Mouse (Mus musculus): ENCODE data around the gene Zrsr1. TPM values are rescaled to one million over a fixed set of nuclear protein-coding genes. Genes with fewer than 3 reads are reported as not detected.

Gene Zrsr1
- polyA plus RNA-seq, 1 experiment from 2014 or later: 4.8 TPM

DNA sequence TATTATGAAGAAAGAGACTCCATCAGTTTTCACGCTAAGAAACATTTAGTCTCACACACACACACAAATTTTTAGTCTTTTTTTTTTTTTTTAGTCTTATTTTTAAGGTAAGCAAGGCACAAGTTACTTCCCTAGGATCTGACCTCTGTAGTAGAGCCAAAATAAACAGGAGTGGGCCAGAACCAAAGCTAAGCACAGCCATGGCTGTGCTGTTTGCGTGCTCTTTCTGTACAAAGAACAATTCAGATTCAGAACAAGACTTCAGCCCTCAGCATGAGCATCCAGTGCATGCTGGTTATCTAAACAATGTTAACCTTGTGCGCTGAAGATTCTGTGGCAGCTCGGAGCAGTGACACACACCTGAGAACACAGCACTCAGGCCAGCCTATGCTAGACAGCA lies 7.4 kb upstream of the Zrsr1 start:
- Histone ChIP-seq H3K4me1 (ENCODE audit: control insufficient read depth, insufficient read depth, low read length) (no peaks in the 10 kb centered on the region), H3K36me3 (ENCODE audit: control insufficient read depth, insufficient read depth, low read length) (no peaks in the 10 kb centered on the region), H3K27ac (ENCODE audit: low read depth, low read length) (no peak overlapping the region), H3K4me2 (ENCODE audit: low read depth) (no peak overlapping the region), H3K9me3 (ENCODE audit: control insufficient read depth, low read length) (no peaks in the 10 kb centered on the region), H3K27me3 (ENCODE audit: control insufficient read depth, insufficient read depth, low read length) (no peaks in the 10 kb centered on the region), H3K9ac (ENCODE audit: low read length) (no peak overlapping the region), H3K4me3 (ENCODE audit: low read depth, low read length) (no peak overlapping the region)
- DNase-seq (ENCODE audit: low spot score) (no peak), ATAC-seq (ENCODE audit: insufficient read depth, low FRiP score, low TSS enrichment) (no peak)
- 77% methylated on average over 4 of the region's 4 CpGs for WGBS

DNA sequence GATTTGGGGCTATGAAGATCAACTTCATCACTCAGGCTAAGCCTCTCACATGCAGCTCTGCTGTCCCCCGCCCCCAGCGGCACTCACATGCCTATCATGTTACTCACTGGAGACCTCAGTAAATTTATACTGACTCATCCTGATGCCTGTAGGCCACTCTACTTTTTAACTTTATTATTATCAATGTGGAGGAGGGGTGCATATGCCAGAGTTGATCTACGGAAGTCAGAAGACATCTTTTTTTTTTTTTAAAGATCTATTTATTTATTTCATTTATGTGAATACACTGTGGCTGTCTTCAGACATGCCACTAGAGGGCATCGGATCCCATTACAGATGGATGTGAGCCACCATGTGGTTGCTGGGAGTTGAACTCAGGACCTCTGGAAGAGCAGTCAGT lies 6.3 kb upstream of the Zrsr1 start:
- WGBS: 82% methylated on average over 4 of the region's 4 CpGs
- no peak overlapping the region for H3K27ac ChIP-seq (ENCODE audit: low read depth, low read length)
- H3K9ac ChIP-seq (ENCODE audit: low read length): no peak overlapping the region
- ATAC-seq (ENCODE audit: insufficient read depth, low FRiP score, low TSS enrichment) (no peak), DNase-seq (ENCODE audit: low spot score) (no peak)
- H3K27me3 ChIP-seq (ENCODE audit: control insufficient read depth, insufficient read depth, low read length): no peaks in the 10 kb centered on the region
- H3K36me3 ChIP-seq (ENCODE audit: control insufficient read depth, insufficient read depth, low read length): no peaks in the 10 kb centered on the region
- H3K9me3 ChIP-seq (ENCODE audit: control insufficient read depth, low read length): no peaks in the 10 kb centered on the region
- no peak overlapping the region for H3K4me3 ChIP-seq (ENCODE audit: low read depth, low read length)
- no peaks in the 10 kb centered on the region for H3K4me1 ChIP-seq (ENCODE audit: control insufficient read depth, insufficient read depth, low read length)
- H3K4me2 ChIP-seq (ENCODE audit: low read depth): no peak overlapping the region

DNA sequence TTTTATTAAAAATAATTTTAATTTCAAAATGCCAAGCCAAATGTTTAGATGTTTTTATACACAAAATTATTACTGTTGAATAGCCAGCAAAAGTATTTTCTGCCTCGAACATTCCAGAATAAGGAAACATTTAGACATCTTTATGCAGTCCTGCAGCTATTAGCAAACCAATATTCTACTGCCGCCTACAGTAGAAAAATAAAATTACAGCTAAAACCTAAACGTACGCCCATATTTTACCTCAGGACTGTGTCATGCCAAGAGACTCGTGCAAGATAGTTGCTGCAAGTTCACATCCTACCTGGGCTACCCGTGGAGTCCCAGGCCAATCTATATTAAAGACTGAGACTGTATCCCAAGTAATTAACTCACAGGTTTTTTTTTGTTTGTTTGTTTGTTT lies 2.3 kb upstream of the Zrsr1 start:
- H3K4me2 ChIP-seq (ENCODE audit: low read depth): no peak overlapping the region
- 73% methylated on average over 6 of the region's 6 CpGs for WGBS
- ATAC-seq (ENCODE audit: insufficient read depth, low FRiP score, low TSS enrichment): no peak
- no peaks in the 10 kb centered on the region for H3K4me1 ChIP-seq (ENCODE audit: control insufficient read depth, insufficient read depth, low read length)
- H3K27me3 ChIP-seq (ENCODE audit: control insufficient read depth, insufficient read depth, low read length): no peaks in the 10 kb centered on the region
- no peaks in the 10 kb centered on the region; the same call in 1 of the 2 replicates for H3K36me3 ChIP-seq (ENCODE audit: control insufficient read depth, insufficient read depth, low read length)
- H3K9me3 ChIP-seq (ENCODE audit: control insufficient read depth, low read length): peaks cover 12% of the 10 kb centered on the region
- H3K9ac ChIP-seq (ENCODE audit: low read length): no peak overlapping the region
- no peak for DNase-seq (ENCODE audit: low spot score)
- H3K4me3 ChIP-seq (ENCODE audit: low read depth, low read length): no peak overlapping the region
- no peak overlapping the region for H3K27ac ChIP-seq (ENCODE audit: low read depth, low read length)

DNA sequence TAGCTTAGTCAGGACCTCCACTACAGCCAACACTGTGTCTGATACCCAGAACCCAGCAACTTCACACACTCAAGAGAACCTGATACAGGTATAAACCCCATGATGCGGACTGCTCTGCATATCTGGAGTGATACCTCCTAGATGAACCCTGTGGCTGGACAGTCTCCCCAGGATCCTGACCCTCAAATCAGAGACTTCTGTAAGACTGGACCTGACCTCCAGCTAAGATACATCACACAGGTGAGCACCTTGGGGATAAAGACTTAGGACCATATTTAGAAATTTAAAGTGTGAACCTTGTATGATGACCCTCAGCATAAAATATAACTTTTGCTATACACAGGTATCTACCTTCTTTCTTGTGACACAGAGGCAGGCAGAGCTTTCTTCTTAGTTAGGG lies 1.3 kb upstream of the Zrsr1 start:
- DNase-seq (ENCODE audit: low spot score) (no peak), ATAC-seq (ENCODE audit: insufficient read depth, low FRiP score, low TSS enrichment) (no peak)
- no peak overlapping the region for H3K4me3 ChIP-seq (ENCODE audit: low read depth, low read length)
- H3K27me3 ChIP-seq (ENCODE audit: control insufficient read depth, insufficient read depth, low read length): no peaks in the 10 kb centered on the region
- peaks cover 12% of the 10 kb centered on the region for H3K9me3 ChIP-seq (ENCODE audit: control insufficient read depth, low read length)
- no peak overlapping the region for H3K9ac ChIP-seq (ENCODE audit: low read length)
- 100% methylated on average over 1 of the region's 1 CpGs for WGBS
- H3K4me2 ChIP-seq (ENCODE audit: low read depth): no peak overlapping the region
- H3K36me3 ChIP-seq (ENCODE audit: control insufficient read depth, insufficient read depth, low read length): no peaks in the 10 kb centered on the region; the same call in 1 of the 2 replicates
- no peaks in the 10 kb centered on the region for H3K4me1 ChIP-seq (ENCODE audit: control insufficient read depth, insufficient read depth, low read length)
- H3K27ac ChIP-seq (ENCODE audit: low read depth, low read length): no peak overlapping the region

- Histone ChIP-seq H3K27me3 (ENCODE audit: control insufficient read depth, insufficient read depth, low read length) (no peaks in the 10 kb centered on the region), H3K9me3 (ENCODE audit: control insufficient read depth, low read length) (peaks cover 12% of the 10 kb centered on the region)
- ATAC-seq (ENCODE audit: insufficient read depth, low FRiP score, low TSS enrichment): peak; percentile 69
Observed at GRCm38 (mm10) chr11:22972746-22973526, 1.1 kb downstream of the Zrsr1 start.

GRCm38 (mm10) chr11:22973599-22973998 lies 1.8 kb downstream of the Zrsr1 start:
- DNase-seq (ENCODE audit: low spot score) (no peak), ATAC-seq (ENCODE audit: insufficient read depth, low FRiP score, low TSS enrichment) (no peak)
- no peaks in the 10 kb centered on the region for H3K4me1 ChIP-seq (ENCODE audit: control insufficient read depth, insufficient read depth, low read length)
- H3K27ac ChIP-seq (ENCODE audit: low read depth, low read length): no peak overlapping the region
- H3K4me3 ChIP-seq (ENCODE audit: low read depth, low read length): peak overlapping the region; percentile 40
- peaks cover 12% of the 10 kb centered on the region for H3K9me3 ChIP-seq (ENCODE audit: control insufficient read depth, low read length)
- peak overlapping the region; percentile 50 for H3K4me2 ChIP-seq (ENCODE audit: low read depth)
- no peaks in the 10 kb centered on the region; the same call in 1 of the 2 replicates for H3K36me3 ChIP-seq (ENCODE audit: control insufficient read depth, insufficient read depth, low read length)
- WGBS: 48% methylated on average over 14 of the region's 14 CpGs
- no peaks in the 10 kb centered on the region for H3K27me3 ChIP-seq (ENCODE audit: control insufficient read depth, insufficient read depth, low read length)
- peak overlapping the region; percentile 52 for H3K9ac ChIP-seq (ENCODE audit: low read length)

More at GRCm38 (mm10) chr11:22972746-22973526, 1.1 kb downstream of the Zrsr1 start:
- DNase-seq (ENCODE audit: low spot score): peak; percentile 78
- peak overlapping the region; percentile 71 for H3K4me2 ChIP-seq (ENCODE audit: low read depth)
- H3K27ac ChIP-seq (ENCODE audit: low read depth, low read length): no peak overlapping the region
- H3K4me3 ChIP-seq (ENCODE audit: low read depth, low read length): peak overlapping the region; percentile 40
- no peaks in the 10 kb centered on the region for H3K4me1 ChIP-seq (ENCODE audit: control insufficient read depth, insufficient read depth, low read length)
- no peaks in the 10 kb centered on the region; the same call in 1 of the 2 replicates for H3K36me3 ChIP-seq (ENCODE audit: control insufficient read depth, insufficient read depth, low read length)
- WGBS: 50% methylated on average over 44 of the region's 46 CpGs
- H3K9ac ChIP-seq (ENCODE audit: low read length): peak overlapping the region; percentile 52

DNA sequence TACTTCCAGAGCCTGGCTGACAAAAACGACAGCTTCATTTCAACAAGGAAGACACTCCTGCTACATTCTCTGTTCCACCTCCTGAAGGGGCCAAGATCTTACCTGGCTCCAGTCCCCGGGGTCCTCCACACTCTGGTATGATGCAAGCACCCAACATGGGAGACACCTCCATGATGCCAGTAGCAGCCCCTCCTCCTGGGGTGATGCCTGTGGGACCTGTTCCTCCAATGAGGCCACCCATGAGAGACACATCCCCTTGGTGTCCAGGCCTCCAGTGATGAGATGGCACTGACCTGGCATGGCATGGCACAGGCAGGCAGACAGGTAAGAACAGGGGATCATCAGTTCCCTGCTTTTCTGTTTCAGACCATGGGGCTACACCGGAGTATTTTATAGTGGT lies 6.4 kb downstream of the Zrsr1 start:
- Histone ChIP-seq H3K4me1 (ENCODE audit: control insufficient read depth, insufficient read depth, low read length) (peaks cover 6% of the 10 kb centered on the region), H3K27me3 (ENCODE audit: control insufficient read depth, insufficient read depth, low read length) (no peaks in the 10 kb centered on the region), H3K9me3 (ENCODE audit: control insufficient read depth, low read length) (no peaks in the 10 kb centered on the region), H3K9ac (ENCODE audit: low read length) (no peak overlapping the region), H3K4me2 (ENCODE audit: low read depth) (no peak overlapping the region), H3K4me3 (ENCODE audit: low read depth, low read length) (no peak overlapping the region), H3K27ac (ENCODE audit: low read depth, low read length) (no peak overlapping the region), H3K36me3 (ENCODE audit: control insufficient read depth, insufficient read depth, low read length) (no peaks in the 10 kb centered on the region; the same call in 1 of the 2 replicates)
- WGBS: 92% methylated on average over 3 of the region's 3 CpGs
- DNase-seq (ENCODE audit: low spot score): no peak
- no peak for ATAC-seq (ENCODE audit: insufficient read depth, low FRiP score, low TSS enrichment)

DNA sequence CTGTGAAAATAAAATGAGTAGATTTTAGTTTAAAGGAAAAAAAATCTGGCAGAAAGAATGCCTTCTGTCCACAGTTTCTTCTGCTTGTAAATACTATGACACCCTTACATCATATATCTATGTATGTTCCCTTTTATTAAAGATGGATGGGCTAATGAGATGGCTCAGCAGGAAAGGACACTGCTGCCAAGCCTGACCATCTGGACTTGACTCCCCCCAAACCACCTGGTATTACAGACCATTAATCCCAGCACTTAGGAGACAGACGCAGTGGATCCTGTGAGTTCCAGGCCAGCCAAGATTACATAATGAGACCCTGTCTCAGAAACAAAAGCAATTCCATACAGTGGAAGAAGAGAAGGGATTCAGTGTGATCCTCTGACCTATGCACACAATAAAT lies 6.9 kb downstream of the Zrsr1 start:
- no peak overlapping the region for H3K4me2 ChIP-seq (ENCODE audit: low read depth)
- H3K9me3 ChIP-seq (ENCODE audit: control insufficient read depth, low read length): no peaks in the 10 kb centered on the region
- DNase-seq (ENCODE audit: low spot score) (no peak), ATAC-seq (ENCODE audit: insufficient read depth, low FRiP score, low TSS enrichment) (no peak)
- 62% methylated on average over 1 of the region's 1 CpGs for WGBS
- H3K9ac ChIP-seq (ENCODE audit: low read length): no peak overlapping the region
- H3K27ac ChIP-seq (ENCODE audit: low read depth, low read length): no peak overlapping the region
- H3K36me3 ChIP-seq (ENCODE audit: control insufficient read depth, insufficient read depth, low read length): no peaks in the 10 kb centered on the region
- no peak overlapping the region for H3K4me3 ChIP-seq (ENCODE audit: low read depth, low read length)
- H3K4me1 ChIP-seq (ENCODE audit: control insufficient read depth, insufficient read depth, low read length): peaks cover 6% of the 10 kb centered on the region
- H3K27me3 ChIP-seq (ENCODE audit: control insufficient read depth, insufficient read depth, low read length): no peaks in the 10 kb centered on the region

DNA sequence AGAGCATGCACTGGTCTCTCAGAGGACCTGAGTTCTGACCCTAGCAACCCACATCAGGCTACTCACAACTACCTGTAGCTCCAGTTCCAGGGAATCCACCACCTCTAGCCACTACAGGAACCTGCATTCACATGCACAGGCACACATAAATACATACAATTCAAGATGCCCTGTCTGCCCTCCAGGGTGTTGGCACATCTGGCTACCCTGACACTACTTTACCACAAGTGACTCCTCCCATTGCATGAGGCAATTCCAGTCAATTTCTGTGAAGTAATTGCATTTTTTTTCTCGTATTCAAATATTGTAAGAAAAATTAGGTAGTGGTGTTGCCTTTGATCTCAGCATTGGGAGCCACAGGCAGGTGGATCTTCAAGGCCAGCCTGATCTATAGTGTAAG lies 7.4 kb downstream of the Zrsr1 start:
- no peaks in the 10 kb centered on the region for H3K36me3 ChIP-seq (ENCODE audit: control insufficient read depth, insufficient read depth, low read length)
- DNase-seq (ENCODE audit: low spot score): no peak
- WGBS: 79% methylated on average over 1 of the region's 1 CpGs

More for the DNA sequence above, 7.4 kb downstream of the Zrsr1 start:
- Histone ChIP-seq H3K27me3 (ENCODE audit: control insufficient read depth, insufficient read depth, low read length) (no peaks in the 10 kb centered on the region), H3K4me3 (ENCODE audit: low read depth, low read length) (no peak overlapping the region), H3K4me1 (ENCODE audit: control insufficient read depth, insufficient read depth, low read length) (peaks cover 6% of the 10 kb centered on the region), H3K27ac (ENCODE audit: low read depth, low read length) (no peak overlapping the region), H3K9me3 (ENCODE audit: control insufficient read depth, low read length) (no peaks in the 10 kb centered on the region), H3K9ac (ENCODE audit: low read length) (no peak overlapping the region), H3K4me2 (ENCODE audit: low read depth) (no peak overlapping the region)
- no peak for ATAC-seq (ENCODE audit: insufficient read depth, low FRiP score, low TSS enrichment)
